Mouse (Mus musculus): ENCODE results near the gene Slc48a1. TPM values are rescaled to one million over a fixed set of nuclear protein-coding genes. Genes with fewer than 3 reads are reported as not detected.

Slc48a1 gene
- polyA plus RNA-seq, 1 experiment from 2014 or later = 122 TPM

GRCm38 (mm10) chr15:97781961-97782748, 3.8 kb downstream of the Slc48a1 start:
- Histone ChIP-seq H3K4me1 (ENCODE audit: control insufficient read depth, insufficient read depth, low read depth, low read length) (peaks cover 25% of the 10 kb centered on the region), H3K36me3 (ENCODE audit: control insufficient read depth, insufficient read depth, low read length) (no peaks in the 10 kb centered on the region), H3K27me3 (replicated peaks; ENCODE audit: control insufficient read depth, insufficient read depth, low read length) (no peaks in the 10 kb centered on the region; the same call in 1 of the 2 replicates), H3K9ac (ENCODE audit: low read depth, low read length) (no peak overlapping the region), H3K4me3 (ENCODE audit: low read length) (no peak overlapping the region), H3K9me3 (ENCODE audit: control insufficient read depth, low read length) (no peaks in the 10 kb centered on the region), H3K27ac (ENCODE audit: low read depth, low read length) (no peak overlapping the region), H3K4me2 (ENCODE audit: low read length) (peak overlapping the region; percentile 16)
- WGBS = 12% methylated on average over 24 of the region's 24 CpGs
- ATAC-seq = no peak

- no peaks in the 10 kb centered on the region for H3K36me3 ChIP-seq (ENCODE audit: control insufficient read depth, insufficient read depth, low read length)
- no peak overlapping the region for H3K27ac ChIP-seq (ENCODE audit: low read depth, low read length)
- ATAC-seq = 0 out of 2 replicates have a peak, but pooled peaks have one; percentile 22
- no peaks in the 10 kb centered on the region for H3K9me3 ChIP-seq (ENCODE audit: control insufficient read depth, low read length)
- H3K4me1 ChIP-seq (ENCODE audit: control insufficient read depth, insufficient read depth, low read depth, low read length) = peaks cover 26% of the 10 kb centered on the region
- no peak overlapping the region for H3K4me3 ChIP-seq (ENCODE audit: low read length)
- WGBS = 8% methylated on average over 9 of the region's 9 CpGs
- H3K9ac ChIP-seq (ENCODE audit: low read depth, low read length) = no peak overlapping the region
- H3K27me3 ChIP-seq (replicated peaks; ENCODE audit: control insufficient read depth, insufficient read depth, low read length) = no peaks in the 10 kb centered on the region; the same call in 1 of the 2 replicates
- peak overlapping the region; percentile 3 for H3K4me2 ChIP-seq (ENCODE audit: low read length)
These were observed 4.4 kb downstream of the Slc48a1 start for GRCm38 (mm10) chr15:97782749-97783105.

GRCm38 (mm10) chr15:97784092-97784559, 5.8 kb downstream of the Slc48a1 start:
- 3% methylated on average over 36 of the region's 39 CpGs for WGBS
- peak; percentile 85 for ATAC-seq
- H3K9me3 ChIP-seq (ENCODE audit: control insufficient read depth, low read length) = no peaks in the 10 kb centered on the region
- H3K9ac ChIP-seq (ENCODE audit: low read depth, low read length) = peak overlapping the region; percentile 94
- H3K4me2 ChIP-seq (ENCODE audit: low read length) = peak overlapping the region; percentile 84
- H3K27me3 ChIP-seq (replicated peaks; ENCODE audit: control insufficient read depth, insufficient read depth, low read length) = no peaks in the 10 kb centered on the region; the same call in 1 of the 2 replicates
- no peaks in the 10 kb centered on the region for H3K36me3 ChIP-seq (ENCODE audit: control insufficient read depth, insufficient read depth, low read length)
- H3K4me1 ChIP-seq (ENCODE audit: control insufficient read depth, insufficient read depth, low read depth, low read length) = peaks cover 39% of the 10 kb centered on the region
- peak overlapping the region; percentile 85 for H3K4me3 ChIP-seq (ENCODE audit: low read length)
- peak overlapping the region; percentile 74 for H3K27ac ChIP-seq (ENCODE audit: low read depth, low read length)

- 7% methylated on average over 37 of the region's 45 CpGs for WGBS
- Histone ChIP-seq H3K27ac (ENCODE audit: low read depth, low read length) (peak overlapping the region; percentile 74), H3K4me2 (ENCODE audit: low read length) (peak overlapping the region; percentile 84), H3K9me3 (ENCODE audit: control insufficient read depth, low read length) (no peaks in the 10 kb centered on the region), H3K4me1 (ENCODE audit: control insufficient read depth, insufficient read depth, low read depth, low read length) (peaks cover 39% of the 10 kb centered on the region), H3K27me3 (replicated peaks; ENCODE audit: control insufficient read depth, insufficient read depth, low read length) (no peaks in the 10 kb centered on the region; the same call in 1 of the 2 replicates), H3K9ac (ENCODE audit: low read depth, low read length) (peak overlapping the region; percentile 94), H3K4me3 (ENCODE audit: low read length) (peak overlapping the region; percentile 85), H3K36me3 (ENCODE audit: control insufficient read depth, insufficient read depth, low read length) (no peaks in the 10 kb centered on the region)
- ATAC-seq = peak; percentile 60
These were observed 6.3 kb downstream of the Slc48a1 start for GRCm38 (mm10) chr15:97784561-97785161.

- H3K27ac ChIP-seq (ENCODE audit: low read depth, low read length) = no peak overlapping the region
- H3K4me1 ChIP-seq (ENCODE audit: control insufficient read depth, insufficient read depth, low read depth, low read length) = peaks cover 34% of the 10 kb centered on the region
- H3K9me3 ChIP-seq (ENCODE audit: control insufficient read depth, low read length) = no peaks in the 10 kb centered on the region
- H3K27me3 ChIP-seq (replicated peaks; ENCODE audit: control insufficient read depth, insufficient read depth, low read length) = no peaks in the 10 kb centered on the region
- ATAC-seq = no peak
- H3K36me3 ChIP-seq (ENCODE audit: control insufficient read depth, insufficient read depth, low read length) = no peaks in the 10 kb centered on the region
- no peak overlapping the region for H3K9ac ChIP-seq (ENCODE audit: low read depth, low read length)
- no peak overlapping the region; the same call in 1 of the 2 replicates for H3K4me2 ChIP-seq (ENCODE audit: low read length)
- H3K4me3 ChIP-seq (ENCODE audit: low read length) = no peak overlapping the region
- WGBS = 84% methylated on average over 9 of the region's 9 CpGs
These were observed 7.6 kb downstream of the Slc48a1 start for GRCm38 (mm10) chr15:97785731-97786411.

GRCm38 (mm10) chr15:97786412-97787112, 8.2 kb downstream of the Slc48a1 start:
- Histone ChIP-seq H3K9ac (ENCODE audit: low read depth, low read length) (no peak overlapping the region), H3K27ac (ENCODE audit: low read depth, low read length) (no peak overlapping the region), H3K36me3 (ENCODE audit: control insufficient read depth, insufficient read depth, low read length) (no peaks in the 10 kb centered on the region), H3K4me2 (ENCODE audit: low read length) (no peak overlapping the region), H3K27me3 (replicated peaks; ENCODE audit: control insufficient read depth, insufficient read depth, low read length) (no peaks in the 10 kb centered on the region), H3K4me3 (ENCODE audit: low read length) (no peak overlapping the region), H3K4me1 (ENCODE audit: control insufficient read depth, insufficient read depth, low read depth, low read length) (peaks cover 33% of the 10 kb centered on the region), H3K9me3 (ENCODE audit: control insufficient read depth, low read length) (no peaks in the 10 kb centered on the region)
- 76% methylated on average over 10 of the region's 10 CpGs for WGBS
- no peak for ATAC-seq

- no peak for ATAC-seq
- H3K4me2 ChIP-seq (ENCODE audit: low read length) = no peak overlapping the region
- H3K4me3 ChIP-seq (ENCODE audit: low read length) = no peak overlapping the region
- no peak overlapping the region for H3K9ac ChIP-seq (ENCODE audit: low read depth, low read length)
- no peaks in the 10 kb centered on the region for H3K27me3 ChIP-seq (replicated peaks; ENCODE audit: control insufficient read depth, insufficient read depth, low read length)
- H3K9me3 ChIP-seq (ENCODE audit: control insufficient read depth, low read length) = no peaks in the 10 kb centered on the region
- H3K36me3 ChIP-seq (ENCODE audit: control insufficient read depth, insufficient read depth, low read length) = peaks cover 2% of the 10 kb centered on the region; the same call in 1 of the 2 replicates
- peaks cover 27% of the 10 kb centered on the region for H3K4me1 ChIP-seq (ENCODE audit: control insufficient read depth, insufficient read depth, low read depth, low read length)
- 83% methylated on average over 7 of the region's 7 CpGs for WGBS
- no peak overlapping the region for H3K27ac ChIP-seq (ENCODE audit: low read depth, low read length)
These were observed 9.0 kb downstream of the Slc48a1 start for GRCm38 (mm10) chr15:97787148-97787798.

GRCm38 (mm10) chr15:97787799-97788667, 9.7 kb downstream of the Slc48a1 start:
- Histone ChIP-seq H3K9ac (ENCODE audit: low read depth, low read length) (no peak overlapping the region), H3K4me3 (ENCODE audit: low read length) (no peak overlapping the region), H3K27ac (ENCODE audit: low read depth, low read length) (peak overlapping the region; percentile 63; the same call in 1 of the 2 replicates), H3K4me1 (ENCODE audit: control insufficient read depth, insufficient read depth, low read depth, low read length) (peaks cover 27% of the 10 kb centered on the region), H3K4me2 (ENCODE audit: low read length) (no peak overlapping the region), H3K27me3 (replicated peaks; ENCODE audit: control insufficient read depth, insufficient read depth, low read length) (no peaks in the 10 kb centered on the region), H3K36me3 (ENCODE audit: control insufficient read depth, insufficient read depth, low read length) (peaks cover 6% of the 10 kb centered on the region), H3K9me3 (ENCODE audit: control insufficient read depth, low read length) (no peaks in the 10 kb centered on the region)
- no peak for ATAC-seq
- 70% methylated on average over 19 of the region's 19 CpGs for WGBS

All from hindbrain, embryonic 16.5 days (tissue).